In the genomic region with DNA sequence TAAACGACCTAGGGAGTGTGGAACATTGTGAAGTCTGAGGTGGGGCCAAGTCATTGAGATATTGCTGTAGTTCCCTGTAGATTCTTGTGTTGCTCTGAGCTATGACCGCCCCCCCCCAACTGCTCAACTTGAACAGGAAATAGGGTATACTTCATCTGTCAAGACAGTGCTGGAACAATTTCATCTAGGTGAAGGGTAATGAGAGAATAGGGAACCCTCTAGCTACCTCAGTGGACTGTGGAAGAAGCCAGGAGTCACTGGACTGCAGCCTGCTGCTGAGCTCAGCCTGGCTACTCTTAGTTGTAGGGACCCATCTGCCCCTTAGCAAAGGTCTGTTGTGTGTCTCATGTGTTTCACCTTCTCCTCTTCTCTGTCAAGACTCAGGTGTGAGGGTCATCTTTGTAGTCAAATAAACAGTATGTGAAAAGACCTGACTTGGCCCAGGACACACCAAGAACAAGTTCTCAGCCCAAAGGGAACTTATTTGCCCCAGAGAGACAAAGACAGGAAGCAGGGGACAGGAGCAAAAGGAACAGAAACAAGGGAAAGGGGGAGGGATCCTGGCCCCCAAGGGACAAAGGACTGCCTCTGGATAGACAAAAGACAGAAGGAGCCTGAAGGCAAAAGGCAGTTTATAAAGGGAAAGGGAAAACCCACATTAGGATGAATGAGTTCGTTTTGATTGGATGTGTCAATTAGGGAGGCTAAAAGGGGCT, we compare ENCODE assay signal across 20 mouse cellular contexts. TPM values are rescaled to one million over a fixed set of nuclear protein-coding genes. Genes with fewer than 3 reads are reported as not detected.
DNase-seq lines count a peak whose midpoint lies in the region; ATAC-seq and TF ChIP-seq lines count a peak whose summit lies in the region.
"Had no signal": no experiment of that assay in that cellular context is flagged by ENCODE, and none has a peak within 500 bp of the region (broad histone marks: within the 10 kb centered on the region; RNA-seq: fewer than 3 reads in every experiment).

No protein-coding gene starts in this region.

- H3K4me3 ChIP-seq in lung, adult 2 months (replicated peaks; ENCODE audit: extremely low read depth, low read depth, low read length): no peak overlapping the region
- no peak overlapping the region for H3K4me3 ChIP-seq in heart, embryonic 15.5 days
- H3K4me3 ChIP-seq: forebrain, embryonic 15.5 days; hindbrain, embryonic 15.5 days; intestine, embryonic 15.5 days; limb, embryonic 13.5 days; liver, embryonic 13.5 days had no signal

- DNase-seq in heart, adult 11 months: peak; percentile 92
- no peak for DNase-seq in heart, postnatal 25 days (ENCODE audit: low spot score)
- peak; percentile 47 for DNase-seq in lung, postnatal 36 days
- DNase-seq in lung, adult 2 months: no peak
- DNase-seq in splenic B cell, adult 2 months (ENCODE audit: low read depth, low spot score): peak; percentile 32
- DNase-seq in adrenal gland, adult 18-20 months (ENCODE audit: low spot score in 2 of 2): no peak
- DNase-seq in embryo, embryonic 11 days: no peak
- DNase-seq: cerebellum, adult 8-10 months; gastrocnemius, postnatal 14 days; liver, embryonic 13.5 days; lung, postnatal 10 days; right cerebral cortex, postnatal 25 days; thymus, postnatal 14 days had no signal

- no peaks in the 10 kb centered on the region for H3K27me3 ChIP-seq in heart, embryonic 15.5 days
- H3K27me3 ChIP-seq in splenic B cell, adult 2 months (ENCODE audit: control insufficient read depth, insufficient read depth, low read length, poor library complexity, severe bottlenecking): no peaks in the 10 kb centered on the region; the same call in 1 of the 2 replicates
- H3K27me3 ChIP-seq: forebrain, embryonic 15.5 days; hindbrain, embryonic 15.5 days; intestine, embryonic 15.5 days; limb, embryonic 13.5 days; liver, embryonic 13.5 days had no signal

- intact Hi-C loops in heart, postnatal 25 days (cut with DNase I): no loop called here

- ATAC-seq in heart, embryonic 15.5 days (replicated peaks; ENCODE audit: insufficient number of reproducible peaks, insufficient read depth, low FRiP score, low read depth): no peak
- ATAC-seq: CD4-positive, CD25-positive, alpha-beta regulatory T cell, adult 4 months; forebrain, embryonic 15.5 days; intestine, embryonic 15.5 days had no signal

- no peak for TF ChIP-seq POLR2A in lung, adult 2 months (IDR thresholded peaks at IDR 0.05; ENCODE audit: borderline replicate concordance, extremely low read depth, low read depth, low read length)

- no peaks in the 10 kb centered on the region for H3K4me1 ChIP-seq in lung, adult 2 months (ENCODE audit: control insufficient read depth, insufficient read depth, low read length)
- 0 out of 2 replicates have a peak, but pooled peaks cover 6% of the 10 kb centered on the region for H3K4me1 ChIP-seq in heart, embryonic 15.5 days (replicated peaks)
- H3K4me1 ChIP-seq: forebrain, embryonic 15.5 days; hindbrain, embryonic 15.5 days; limb, embryonic 13.5 days had no signal

- H3K27ac ChIP-seq in heart, embryonic 15.5 days: 0 out of 2 replicates have a peak overlapping the region, but pooled peaks have one; percentile 37
- H3K27ac ChIP-seq: forebrain, embryonic 15.5 days; hindbrain, embryonic 15.5 days; intestine, embryonic 15.5 days; limb, embryonic 13.5 days; liver, embryonic 13.5 days; stomach, postnatal 0 days had no signal

- no peaks in the 10 kb centered on the region for H3K9me3 ChIP-seq in heart, embryonic 15.5 days (replicated peaks)
- H3K9me3 ChIP-seq: forebrain, embryonic 15.5 days; hindbrain, embryonic 15.5 days; intestine, embryonic 15.5 days; limb, embryonic 13.5 days; liver, embryonic 13.5 days had no signal

- TF ChIP-seq CTCF in lung, adult 2 months (IDR thresholded peaks at IDR 0.05; ENCODE audit: insufficient read depth, low read length): no peak

- H3K4me2 ChIP-seq in heart, embryonic 15.5 days: no peak overlapping the region
- H3K4me2 ChIP-seq: forebrain, embryonic 15.5 days; hindbrain, embryonic 15.5 days; intestine, embryonic 15.5 days; limb, embryonic 13.5 days; liver, embryonic 13.5 days had no signal

- no peak overlapping the region for H3K9ac ChIP-seq in heart, embryonic 15.5 days
- H3K9ac ChIP-seq: forebrain, embryonic 15.5 days; hindbrain, embryonic 15.5 days; intestine, embryonic 15.5 days; limb, embryonic 13.5 days; liver, embryonic 13.5 days had no signal

- WGBS in lung, adult 2 months: 42% methylated on average over 3 of the region's 3 CpGs
- 49% methylated on average over 3 of the region's 3 CpGs for WGBS in heart, embryonic 15.5 days

- no peaks in the 10 kb centered on the region for H3K36me3 ChIP-seq in heart, embryonic 15.5 days
- H3K36me3 ChIP-seq in splenic B cell, adult 2 months (ENCODE audit: control insufficient read depth, insufficient read depth, low read length, poor library complexity, severe bottlenecking): 0 out of 2 replicates have a peak, but pooled peaks cover 1% of the 10 kb centered on the region
- H3K36me3 ChIP-seq: forebrain, embryonic 15.5 days; hindbrain, embryonic 15.5 days; intestine, embryonic 15.5 days; limb, embryonic 13.5 days; liver, embryonic 13.5 days had no signal

RNA-seq across cellular contexts. Expression of a gene that starts 8.7 kb away (rescaled TPM):
- total RNA-seq in heart, postnatal 25 days (2021): 10 to 100 TPM; 34.4 to 36.8 TPM
- polyA plus RNA-seq in lung, adult 2 months (2012; rRNA removed): 10.7 and 11.0 TPM in 2 replicates
- polyA plus RNA-seq in heart, embryonic 15.5 days (2015; fragmentation: Nextera tagmentation; extraction: Ambion mirVana): 24.0 and 26.1 TPM in 2 replicates
- total RNA-seq in adrenal gland, adult 18-20 months (2021): 10 to 100 TPM; 61.3 to 65.6 TPM

RNA-seq across cellular contexts. Expression of a gene that starts 36.4 kb away (rescaled TPM):
- 1 to 10 TPM; 1.5 to 2.4 TPM for total RNA-seq in heart, postnatal 25 days (2021)
- 37.1 and 52.3 TPM in 2 replicates for polyA plus RNA-seq in lung, adult 2 months (2012; rRNA removed)
- 1.2 and 4.9 TPM in 2 replicates for polyA plus RNA-seq in heart, embryonic 15.5 days (2015; fragmentation: Nextera tagmentation; extraction: Ambion mirVana)
- total RNA-seq in adrenal gland, adult 18-20 months (2021): 1 to 10 TPM; 1.8 to 4.5 TPM

RNA-seq across cellular contexts. Expression of a gene that starts 40.2 kb away (rescaled TPM):
- total RNA-seq in heart, postnatal 25 days (2021): 10 to 100 TPM; 67.7 to 69.4 TPM
- 39.1 and 51.4 TPM in 2 replicates for polyA plus RNA-seq in lung, adult 2 months (2012; rRNA removed)
- 318 and 327 TPM in 2 replicates for polyA plus RNA-seq in heart, embryonic 15.5 days (2015; fragmentation: Nextera tagmentation; extraction: Ambion mirVana)
- 10 to 100 TPM; 46.1 to 49.3 TPM for total RNA-seq in adrenal gland, adult 18-20 months (2021)

Comparison
In these comparisons a context has a peak if more than half of its experiments do, and no peak if none do; other contexts are left out.
1. DNase-seq: peak in heart, adult 11 months (single experiment), lung, postnatal 36 days (single experiment) and splenic B cell, adult 2 months (single experiment); none in heart, postnatal 25 days (single experiment), lung, adult 2 months (single experiment), adrenal gland, adult 18-20 months (0 of 2) and embryo, embryonic 11 days (single experiment).